Mouse (Mus musculus): ENCODE data around the gene Gfpt2. TPM values are rescaled to one million over a fixed set of nuclear protein-coding genes. Genes with fewer than 3 reads are reported as not detected.
"Not testable (repeated sequence)": the region's sequence is repeated elsewhere in the genome, so short reads cannot be mapped to it uniquely, and the experiment has no call there.

Gfpt2 gene
- total RNA-seq, 1 experiment from 2014 or later: 6.0 TPM

- DNase-seq: peak; percentile 35
Observed at GRCm38 (mm10) chr11:49793131-49793530, 847 bp upstream of the Gfpt2 start.

- peak; percentile 63 for DNase-seq
Observed at GRCm38 (mm10) chr11:49794342-49795144, 565 bp downstream of the Gfpt2 start.

- DNase-seq: no peak
Observed at GRCm38 (mm10) chr11:49798931-49799330, 5.0 kb downstream of the Gfpt2 start.

GRCm38 (mm10) chr11:49801516-49801915 is 7.5 kb downstream of the Gfpt2 start:
- DNase-seq: no peak

- no peak for DNase-seq
Observed at GRCm38 (mm10) chr11:49803801-49804200, 9.8 kb downstream of the Gfpt2 start.

- DNase-seq: no peak
Observed at GRCm38 (mm10) chr11:49806218-49806617, 12.2 kb downstream of the Gfpt2 start.

- no peak for DNase-seq
Observed at GRCm38 (mm10) chr11:49808946-49809345, 15.0 kb downstream of the Gfpt2 start.

- not testable (repeated sequence) for DNase-seq
Observed at GRCm38 (mm10) chr11:49810696-49811095, 16.7 kb downstream of the Gfpt2 start.

- peak; percentile 42 for DNase-seq
Observed at GRCm38 (mm10) chr11:49811099-49811541, 17.1 kb downstream of the Gfpt2 start.

GRCm38 (mm10) chr11:49811879-49812278 is 17.9 kb downstream of the Gfpt2 start:
- no peak for DNase-seq

- DNase-seq: no peak
Observed at GRCm38 (mm10) chr11:49818869-49819566, 25.0 kb downstream of the Gfpt2 start.

GRCm38 (mm10) chr11:49819676-49820075 is 25.7 kb downstream of the Gfpt2 start:
- no peak for DNase-seq

GRCm38 (mm10) chr11:49820928-49821327 is 26.9 kb downstream of the Gfpt2 start:
- DNase-seq: no peak

- no peak for DNase-seq
Observed at GRCm38 (mm10) chr11:49821546-49821945, 27.6 kb downstream of the Gfpt2 start.

GRCm38 (mm10) chr11:49822337-49822736 is 28.4 kb downstream of the Gfpt2 start:
- DNase-seq: no peak

- peak; percentile 88 for DNase-seq
Observed at GRCm38 (mm10) chr11:49824896-49825295, 30.9 kb downstream of the Gfpt2 start.

- DNase-seq: no peak
Observed at GRCm38 (mm10) chr11:49827243-49827642, 33.3 kb downstream of the Gfpt2 start.

GRCm38 (mm10) chr11:49829176-49829745 is 35.3 kb downstream of the Gfpt2 start:
- DNase-seq: no peak

- no peak for DNase-seq
Observed at GRCm38 (mm10) chr11:49831980-49832379, 38.0 kb downstream of the Gfpt2 start.

- DNase-seq: no peak
Observed at GRCm38 (mm10) chr11:49832962-49833361, 39.0 kb downstream of the Gfpt2 start.

GRCm38 (mm10) chr11:49834248-49834647 is 40.3 kb downstream of the Gfpt2 start:
- DNase-seq: no peak

GRCm38 (mm10) chr11:49835257-49835956 is 41.4 kb downstream of the Gfpt2 start:
- no peak for DNase-seq

All from adrenal gland, postnatal 14 days (tissue).